Mouse (Mus musculus): ENCODE results near the gene Ptprb.

The Ptprb gene

GRCm38 (mm10) chr10:116296439-116296838 lies 21.1 kb downstream of the Ptprb start:
- DNase-seq (ENCODE audit: low spot score): no peak

DNA sequence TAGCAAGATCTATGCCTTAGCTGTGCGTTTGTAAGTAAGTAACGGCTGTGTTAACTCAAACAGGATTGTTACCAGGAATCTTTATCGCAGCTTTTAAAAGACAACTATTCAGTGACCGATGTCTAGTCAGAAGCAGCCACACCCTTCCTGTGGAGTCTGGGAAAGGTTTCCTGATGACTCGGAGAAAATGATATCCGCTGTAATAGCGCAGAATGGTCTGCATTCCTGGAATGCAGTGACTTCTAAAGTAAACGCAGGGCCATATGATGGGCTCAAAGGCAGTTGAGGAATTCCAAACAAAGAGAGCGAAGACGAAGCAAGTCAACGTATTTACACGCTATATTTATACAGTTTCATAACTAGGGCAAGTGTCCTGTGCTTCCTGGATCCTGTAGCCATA lies 22.5 kb downstream of the Ptprb start:
- DNase-seq (ENCODE audit: low spot score): no peak

DNA sequence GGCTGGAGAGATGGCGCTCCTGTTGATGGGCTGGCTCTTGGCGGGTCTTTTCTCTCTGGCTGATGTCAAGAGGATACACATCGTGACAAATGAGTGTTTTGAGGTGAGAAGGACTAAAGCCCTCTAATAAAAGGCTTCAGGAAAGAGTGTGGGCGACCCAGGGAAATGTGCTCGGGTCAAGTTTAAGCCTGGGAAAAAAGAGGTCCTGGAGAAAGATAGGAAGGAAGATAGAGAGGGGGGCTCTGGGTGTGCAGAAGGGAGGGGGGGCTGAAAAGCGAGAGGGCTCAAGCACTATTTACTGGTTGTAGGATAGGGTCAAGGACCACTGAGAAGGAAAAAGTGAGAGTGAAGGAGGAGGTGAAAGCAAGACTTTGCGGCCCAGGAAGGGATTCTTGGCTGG lies 25.5 kb downstream of the Ptprb start:
- DNase-seq (ENCODE audit: low spot score): no peak

DNA sequence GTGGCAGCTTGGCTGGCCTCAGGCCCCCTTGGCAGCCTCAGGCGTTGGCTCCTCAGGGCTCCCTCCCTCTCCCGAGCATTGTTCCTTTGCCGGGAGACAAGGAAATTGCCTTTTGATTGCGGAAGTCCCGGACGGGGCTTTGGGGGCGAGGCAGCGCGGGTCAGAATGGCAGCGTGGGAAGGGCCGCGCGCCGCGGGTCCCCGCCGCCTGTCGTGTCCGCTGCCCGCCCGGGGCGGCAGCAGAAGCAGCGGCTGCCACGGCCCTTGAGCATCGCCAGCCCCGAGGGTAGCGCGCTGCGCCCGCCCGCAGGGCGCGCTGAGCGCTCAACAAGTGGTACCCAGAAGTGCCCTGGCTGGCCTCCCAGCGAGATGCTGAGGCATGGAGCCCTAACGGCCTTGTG lies 25.9 kb downstream of the Ptprb start:
- no peak for DNase-seq (ENCODE audit: low spot score)

DNA sequence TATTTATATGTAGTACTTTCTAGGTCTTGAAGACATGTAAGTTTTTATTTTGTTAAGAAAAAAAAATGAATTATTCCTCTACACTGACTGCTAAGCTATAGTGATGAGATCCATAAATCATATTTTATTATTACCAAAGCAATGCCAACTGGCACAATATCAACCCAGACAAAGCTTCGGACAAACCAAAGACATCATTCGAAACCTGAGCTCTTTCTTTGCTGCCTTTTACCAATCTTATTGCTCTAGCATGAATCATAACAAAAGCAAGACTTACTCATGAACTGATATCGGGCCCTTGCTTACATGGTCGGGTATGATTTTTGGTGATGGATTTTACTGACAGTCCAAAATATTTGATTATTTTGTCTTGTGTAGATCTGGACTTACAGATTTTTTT lies 29.0 kb downstream of the Ptprb start:
- no peak for DNase-seq (ENCODE audit: low spot score)

DNA sequence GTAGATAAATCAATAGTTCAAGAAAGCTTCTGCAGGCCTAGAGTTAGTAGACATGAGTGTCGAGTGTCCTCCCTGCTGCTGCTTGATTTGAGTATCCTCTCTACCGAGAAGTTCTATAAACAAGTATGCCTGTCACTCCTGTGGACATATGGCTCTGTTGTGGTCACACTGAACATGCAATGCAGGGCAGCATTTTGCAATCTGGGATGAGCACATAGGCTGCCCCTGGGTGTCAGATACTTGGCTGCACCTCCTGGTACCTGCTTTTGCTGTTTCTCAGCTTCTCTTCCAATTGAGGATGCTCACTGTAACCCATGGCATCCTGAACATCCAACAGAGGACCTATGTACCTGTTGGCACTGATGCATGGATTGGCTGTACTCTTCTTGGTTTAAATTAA lies 34.1 kb downstream of the Ptprb start:
- DNase-seq (ENCODE audit: low spot score): no peak

DNA sequence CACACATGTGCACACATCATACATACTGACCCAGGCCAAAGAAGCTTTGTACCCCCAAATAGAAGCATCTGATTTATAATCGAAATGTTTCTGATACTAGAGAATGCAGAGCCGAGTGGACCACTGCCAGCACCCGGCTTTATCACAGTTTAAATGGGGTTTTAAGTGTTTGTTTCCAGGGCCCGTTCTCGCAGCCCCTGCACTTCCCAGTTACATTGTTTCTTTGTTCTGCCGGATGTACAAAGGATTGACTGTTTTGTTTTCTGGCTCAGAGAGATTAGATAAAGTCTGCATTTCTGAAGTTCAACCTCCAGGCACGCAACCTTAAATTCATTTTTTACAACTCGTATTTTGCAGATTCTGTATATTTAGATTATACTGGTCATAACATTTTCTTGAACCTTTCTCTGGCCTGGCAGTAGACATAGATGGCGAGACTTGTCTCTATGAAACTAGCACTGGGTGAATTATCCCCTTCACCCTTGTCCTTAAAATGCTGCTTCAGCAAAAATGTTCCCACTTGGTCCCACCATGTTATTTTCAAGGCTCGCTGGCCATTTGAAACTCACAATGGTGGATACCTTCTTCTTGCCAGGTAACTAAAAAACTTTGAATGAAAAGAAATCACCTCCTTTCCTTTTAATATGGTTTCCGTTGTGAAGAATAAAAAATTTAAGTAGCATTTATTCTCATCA lies 35.3 kb downstream of the Ptprb start:
- no peak for DNase-seq (ENCODE audit: low spot score)

DNA sequence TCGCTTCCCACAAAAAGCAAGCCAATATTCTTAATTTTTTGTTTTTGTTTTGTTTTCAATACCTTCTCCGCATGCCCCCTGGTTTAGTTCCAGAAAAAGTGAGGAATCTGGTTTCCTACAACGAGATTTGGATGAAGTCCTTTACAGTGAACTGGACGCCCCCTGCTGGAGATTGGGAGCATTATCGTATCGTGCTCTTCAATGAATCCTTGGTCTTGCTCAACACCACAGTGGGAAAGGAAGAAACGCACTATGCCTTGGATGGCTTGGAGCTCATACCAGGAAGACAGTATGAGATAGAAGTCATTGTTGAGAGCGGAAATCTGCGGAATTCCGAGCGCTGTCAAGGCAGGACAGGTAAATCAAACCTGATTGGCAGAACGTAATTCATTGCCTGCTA lies 43.9 kb downstream of the Ptprb start:
- peak; percentile 55 for DNase-seq (ENCODE audit: low spot score)

DNA sequence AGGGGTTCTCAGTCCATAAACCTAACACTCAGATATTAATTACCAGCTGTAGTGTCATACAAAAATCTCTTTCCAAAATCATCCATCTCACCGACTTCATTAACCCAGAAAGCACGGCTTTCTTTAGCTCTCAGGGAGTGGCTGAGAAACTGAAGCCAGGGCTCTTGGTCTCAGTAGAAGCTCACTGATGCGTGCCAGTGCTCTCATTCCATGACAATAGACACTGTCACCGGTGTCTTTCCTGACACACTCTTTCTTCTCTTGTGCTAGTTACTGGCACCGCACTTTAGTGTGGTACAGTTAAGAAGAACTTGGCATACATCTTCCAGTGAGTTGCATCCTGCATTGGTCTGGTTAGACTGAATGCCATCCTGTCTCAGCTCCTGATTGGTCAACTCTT lies 53.8 kb downstream of the Ptprb start:
- DNase-seq (ENCODE audit: low spot score): no peak

- peak; percentile 30 for DNase-seq (ENCODE audit: low spot score)
These were observed 55.1 kb downstream of the Ptprb start for GRCm38 (mm10) chr10:116330458-116330857.

DNA sequence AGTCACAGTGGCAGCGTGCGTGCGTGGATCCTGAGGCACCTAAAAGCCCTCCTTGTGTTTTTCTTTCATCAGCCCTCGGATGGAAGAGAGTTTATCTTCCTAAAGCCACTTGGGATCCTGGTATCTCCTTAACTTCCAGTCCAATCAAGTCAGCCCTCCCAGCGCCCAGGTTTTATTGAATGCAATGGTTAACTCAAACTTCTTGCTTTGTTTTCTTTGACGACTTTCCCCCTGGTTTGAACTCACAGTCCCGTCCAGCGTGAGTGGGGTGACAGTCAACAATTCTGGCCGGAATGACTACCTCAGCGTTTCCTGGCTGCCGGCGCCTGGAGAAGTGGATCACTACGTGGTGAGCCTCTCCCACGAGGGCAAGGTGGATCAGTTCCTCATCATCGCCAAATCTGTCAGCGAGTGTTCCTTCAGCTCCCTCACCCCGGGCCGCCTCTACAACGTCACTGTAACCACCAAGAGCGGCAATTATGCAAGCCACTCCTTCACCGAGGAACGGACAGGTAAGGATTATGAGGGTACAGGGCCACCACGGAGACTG lies 55.7 kb downstream of the Ptprb start:
- DNase-seq (ENCODE audit: low spot score): no peak

- DNase-seq (ENCODE audit: low spot score): no peak
These were observed 58.3 kb downstream of the Ptprb start for GRCm38 (mm10) chr10:116333666-116334065.

DNA sequence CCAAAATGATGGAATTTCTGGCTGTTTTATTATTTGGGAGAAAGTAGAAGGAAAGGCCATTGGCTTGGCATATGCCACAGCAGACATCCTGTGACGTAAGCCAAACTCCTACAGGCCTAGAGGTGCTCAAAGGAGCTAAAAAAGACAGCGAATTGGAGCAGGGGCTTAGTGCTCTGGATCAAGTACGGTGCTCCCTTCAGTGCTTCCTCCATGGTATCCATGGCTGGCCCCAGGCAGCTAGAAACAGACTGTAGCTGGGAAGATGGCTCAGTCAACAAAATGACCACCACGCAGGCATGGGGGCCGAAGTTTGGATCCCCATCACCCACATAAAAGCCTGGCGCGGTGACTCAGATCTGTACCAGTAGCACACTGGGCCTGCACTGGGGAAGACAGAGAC lies 58.8 kb downstream of the Ptprb start:
- no peak for DNase-seq (ENCODE audit: low spot score)

DNA sequence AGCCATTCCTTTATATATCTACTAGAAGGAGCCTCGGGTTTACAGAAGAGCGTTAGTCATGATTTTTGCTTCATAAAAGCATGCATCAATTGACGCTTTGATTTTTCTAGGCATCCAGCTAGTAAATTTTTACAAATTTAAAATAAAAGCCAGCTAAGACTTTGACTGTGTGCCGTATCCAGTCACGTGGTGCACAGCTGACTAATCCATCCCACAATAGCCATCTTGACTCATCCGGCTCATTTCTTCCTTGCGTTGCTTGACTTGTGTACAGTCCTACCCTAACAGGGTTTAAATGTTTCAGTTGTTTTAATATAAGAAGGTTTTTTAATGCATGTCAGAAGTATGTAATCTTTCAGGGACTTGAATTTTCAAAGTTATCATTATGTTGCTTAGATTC lies 60.0 kb downstream of the Ptprb start:
- DNase-seq (ENCODE audit: low spot score): no peak

DNA sequence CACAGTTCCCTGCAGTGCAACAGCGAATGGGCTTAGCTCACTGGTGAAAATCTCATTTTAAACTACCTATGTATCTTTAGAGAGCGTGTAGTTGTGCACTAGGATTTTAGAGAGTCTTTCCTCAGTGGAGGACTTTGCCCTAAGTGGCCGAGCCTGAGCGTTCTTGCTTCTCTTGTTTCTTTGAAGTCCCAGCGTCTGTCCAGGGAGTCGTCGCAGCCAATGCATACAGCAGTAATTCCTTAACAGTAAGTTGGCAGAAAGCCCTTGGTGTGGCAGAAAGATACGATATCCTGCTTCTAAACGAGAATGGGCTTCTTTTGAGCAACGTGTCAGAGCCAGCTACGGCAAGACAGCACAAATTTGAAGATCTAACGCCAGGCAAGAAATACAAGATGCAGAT lies 65.9 kb downstream of the Ptprb start:
- DNase-seq (ENCODE audit: low spot score): no peak

- DNase-seq (ENCODE audit: low spot score): no peak
These were observed 71.4 kb downstream of the Ptprb start for GRCm38 (mm10) chr10:116346618-116347184.

GRCm38 (mm10) chr10:116349004-116349403 lies 73.7 kb downstream of the Ptprb start:
- DNase-seq (ENCODE audit: low spot score): no peak

- no peak for DNase-seq (ENCODE audit: low spot score)
These were observed 75.2 kb downstream of the Ptprb start for GRCm38 (mm10) chr10:116350532-116350931.

DNA sequence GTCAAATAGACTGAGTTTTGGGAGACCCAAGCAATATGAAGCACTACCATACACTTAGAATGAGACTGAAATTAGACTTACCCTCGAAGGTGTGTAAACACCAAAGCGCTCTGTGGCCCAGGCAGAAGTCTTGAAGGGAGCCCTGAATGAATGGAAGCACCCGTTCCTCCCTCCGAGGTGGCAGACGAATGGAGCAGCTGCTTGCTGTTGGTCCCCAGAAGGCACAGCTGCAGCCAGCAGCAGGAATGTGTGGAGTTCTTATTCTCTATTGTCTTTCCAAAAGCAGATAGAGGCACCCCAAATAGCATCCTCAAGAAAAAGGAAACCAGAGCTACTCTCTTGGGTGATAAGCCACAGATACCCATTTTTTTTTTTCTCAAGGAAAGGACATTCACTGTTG lies 79.0 kb downstream of the Ptprb start:
- DNase-seq (ENCODE audit: low spot score): no peak

DNA sequence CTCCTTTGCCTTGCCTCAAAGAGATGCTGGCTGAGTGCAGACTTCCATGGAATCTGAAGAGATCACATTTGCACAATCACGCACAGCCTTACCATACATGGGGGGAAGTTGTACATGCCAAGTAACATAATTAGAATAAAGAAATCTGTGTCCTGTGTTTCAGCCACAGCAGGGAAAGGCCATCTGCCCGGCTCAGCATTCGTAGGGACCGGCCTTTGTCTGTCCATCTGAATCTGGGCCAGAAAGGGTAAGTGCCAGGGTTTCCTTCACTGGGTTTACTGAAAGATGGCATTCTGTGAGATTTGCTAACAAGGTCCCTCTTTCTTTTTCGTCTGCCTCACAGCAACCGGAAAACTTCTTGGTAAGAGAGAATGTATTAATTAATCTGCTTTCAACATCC lies 86.9 kb downstream of the Ptprb start:
- no peak for DNase-seq (ENCODE audit: low spot score)

GRCm38 (mm10) chr10:116362645-116363044 lies 87.3 kb downstream of the Ptprb start:
- no peak for DNase-seq (ENCODE audit: low spot score)

GRCm38 (mm10) chr10:116364759-116365158 lies 89.4 kb downstream of the Ptprb start:
- DNase-seq (ENCODE audit: low spot score): no peak

GRCm38 (mm10) chr10:116370991-116371725 lies 95.8 kb downstream of the Ptprb start:
- no peak for DNase-seq (ENCODE audit: low spot score)

All from ovary, adult 18-20 months (tissue).